Mouse (Mus musculus) intestine, postnatal 0 days (tissue): ENCODE data around the gene Tenm3. TPM values are rescaled to one million over a fixed set of nuclear protein-coding genes. Genes with fewer than 3 reads are reported as not detected.

Experiments
- ATAC-seq: fragments of 200-750 bp; cut with Nextera tagmentation; 2 replicates; pipeline ENCODE4 v1.8.0; 2017; ENCODE audit warnings: mild to moderate bottlenecking, moderate TSS enrichment, moderate library complexity
- H3K27ac ChIP-seq: fragments of 300-500 bp; sonication (generic); 2 replicates; pipeline ENCODE4 v1.5.1; 2014; ENCODE audit warnings: mild to moderate bottlenecking, low read depth, low read length, moderate library complexity
- H3K27me3 ChIP-seq: fragments of 300-500 bp; sonication (generic); replicated peaks from 2 replicates; pipeline ENCODE4 v1.6.1; 2014; ENCODE audit warnings: low read length, mixed read lengths; ENCODE audit not compliant: control insufficient read depth, insufficient read depth
- H3K36me3 ChIP-seq: fragments of 300-500 bp; sonication (generic); 2 replicates; pipeline ENCODE4 v1.6.1; 2014; ENCODE audit warnings: mild to moderate bottlenecking, moderate library complexity; ENCODE audit not compliant: control insufficient read depth, insufficient read depth
- H3K4me1 ChIP-seq: fragments of 300-500 bp; sonication (generic); replicated peaks from 2 replicates; pipeline ENCODE4 v1.6.1; 2014; ENCODE audit warnings: antibody characterized with exemption, low read length, mixed read lengths; ENCODE audit not compliant: control insufficient read depth, insufficient read depth
- H3K4me2 ChIP-seq: fragments of 300-500 bp; sonication (generic); replicated peaks from 2 replicates; pipeline ENCODE4 v1.6.1; 2014; ENCODE audit warnings: low read depth, mild to moderate bottlenecking, moderate library complexity
- H3K4me3 ChIP-seq: fragments of 300-500 bp; sonication (generic); 2 replicates; pipeline ENCODE4 v1.5.1; 2014; ENCODE audit warnings: low read depth, low read length
- H3K9ac ChIP-seq: fragments of 300-500 bp; sonication (generic); 2 replicates; pipeline ENCODE4 v1.6.1; 2014; ENCODE audit warnings: mild to moderate bottlenecking, low read depth, low read length
- H3K9me3 ChIP-seq: fragments of 300-500 bp; sonication (generic); 2 replicates; pipeline ENCODE4 v1.6.1; 2016; ENCODE audit warnings: mixed run types; ENCODE audit not compliant: control insufficient read depth
- CTCF ChIP-seq: sonication (generic); IDR thresholded peaks from 2 replicates; pipeline ENCODE4 v1.5.1; 2016; ENCODE audit warnings: low read depth, mild to moderate bottlenecking, control low read depth, antibody characterized with exemption, moderate library complexity
- WGBS: fragments of 180-500 bp; shearing (Covaris S2); extraction: QIAGEN DNeasy Blood & Tissue Kit; methylation state at CpG from one replicate; pipeline ENCODE4 v1.1.7; 2014; 5-methylcytosine and 5-hydroxymethylcytosine counted together
- polyA plus RNA-seq: library from polyadenylated mRNA; unstranded; fragments of >200 nt; fragmentation: Nextera tagmentation; extraction: Ambion mirVana; gene quantifications from 2 replicates; pipeline ENCODE4 v1.2.1, GENCODE M21; 2015

Gene Tenm3
- polyA plus RNA-seq, 1 experiment from 2014 or later, result 5.3 TPM

DNA sequence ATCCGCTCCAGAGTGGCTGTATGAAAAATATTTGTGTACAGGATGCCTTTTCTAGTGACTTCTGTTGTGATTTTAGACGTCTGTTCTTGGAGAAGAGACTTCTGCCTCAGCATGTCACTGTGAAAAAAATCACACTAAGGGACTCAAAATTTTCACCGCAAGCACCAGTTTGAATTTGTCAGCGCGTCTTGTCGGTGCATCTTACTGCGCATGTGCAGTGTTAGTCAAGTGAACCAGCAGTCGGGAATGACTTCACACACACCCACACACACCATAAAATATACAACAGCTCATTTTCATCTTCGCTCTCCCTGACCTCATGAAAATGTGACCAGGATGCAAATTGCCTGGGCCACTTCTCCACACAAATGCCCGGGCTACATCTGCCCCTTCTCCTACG lies 568.7 kb downstream of the Tenm3 start:
- Histone ChIP-seq H3K27ac (no peak overlapping the region), H3K4me3 (no peak overlapping the region), H3K4me2 (no peak overlapping the region), H3K36me3 (peaks cover 8% of the 10 kb centered on the region; the same call in 1 of the 2 replicates), H3K9ac (no peak overlapping the region), H3K27me3 (no peaks in the 10 kb centered on the region), H3K9me3 (no peaks in the 10 kb centered on the region), H3K4me1 (no peaks in the 10 kb centered on the region)
- TF ChIP-seq CTCF, result no peak
- WGBS, result 91% methylated on average over 11 of the region's 11 CpGs
- no peak for ATAC-seq

DNA sequence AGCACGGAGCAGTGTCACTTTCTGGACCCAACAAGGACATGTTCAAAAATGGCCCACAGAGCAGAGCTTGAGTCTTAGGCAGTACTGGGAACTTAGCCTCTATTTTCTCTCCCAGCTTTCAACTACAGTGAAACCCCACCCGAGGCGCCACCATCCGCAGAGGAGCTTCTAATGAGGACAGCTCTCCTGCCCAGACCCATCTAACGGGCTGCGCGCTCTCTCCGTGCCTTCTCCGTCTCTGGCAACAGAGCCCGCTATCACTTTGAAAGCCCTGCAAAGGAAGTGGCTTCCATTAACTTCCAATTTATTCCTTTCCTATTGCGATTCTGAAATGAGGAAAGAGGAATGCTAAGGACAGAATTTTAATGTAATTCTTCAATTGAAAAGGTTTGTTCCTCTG lies 569.2 kb downstream of the Tenm3 start:
- TF ChIP-seq CTCF, result no peak
- Histone ChIP-seq H3K27ac (no peak overlapping the region), H3K9ac (no peak overlapping the region), H3K4me2 (no peak overlapping the region), H3K27me3 (no peaks in the 10 kb centered on the region), H3K4me3 (no peak overlapping the region), H3K9me3 (no peaks in the 10 kb centered on the region), H3K36me3 (peaks cover 8% of the 10 kb centered on the region; the same call in 1 of the 2 replicates), H3K4me1 (no peaks in the 10 kb centered on the region)
- 93% methylated on average over 11 of the region's 11 CpGs for WGBS
- ATAC-seq, result no peak

DNA sequence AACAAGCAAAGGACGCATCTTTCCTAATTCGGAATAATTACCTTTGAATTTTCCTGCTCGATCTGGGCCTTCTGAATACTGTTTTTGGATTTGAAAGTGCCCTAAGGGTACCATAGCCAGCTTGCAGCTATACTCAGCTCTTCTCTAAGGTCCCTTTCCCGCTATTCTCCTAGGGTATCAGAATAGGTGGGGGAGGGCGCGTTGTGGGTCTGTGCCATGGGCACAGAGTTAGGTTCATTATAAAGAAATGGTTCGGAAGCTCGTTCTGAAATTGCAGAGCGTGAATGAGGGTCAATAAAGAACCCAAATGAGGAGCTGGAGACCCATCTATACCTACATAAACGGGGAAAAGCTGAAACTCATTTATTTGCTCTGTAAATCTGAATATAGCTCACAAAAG lies 575.1 kb downstream of the Tenm3 start:
- H3K27me3 ChIP-seq, result no peaks in the 10 kb centered on the region
- H3K4me1 ChIP-seq, result no peaks in the 10 kb centered on the region
- no peak for TF ChIP-seq CTCF
- 0 out of 2 replicates have a peak, but pooled peaks cover 5% of the 10 kb centered on the region for H3K36me3 ChIP-seq
- no peaks in the 10 kb centered on the region for H3K9me3 ChIP-seq
- 93% methylated on average over 10 of the region's 10 CpGs for WGBS
- no peak overlapping the region for H3K9ac ChIP-seq
- H3K27ac ChIP-seq, result no peak overlapping the region
- H3K4me2 ChIP-seq, result no peak overlapping the region
- no peak overlapping the region for H3K4me3 ChIP-seq
- ATAC-seq, result no peak

DNA sequence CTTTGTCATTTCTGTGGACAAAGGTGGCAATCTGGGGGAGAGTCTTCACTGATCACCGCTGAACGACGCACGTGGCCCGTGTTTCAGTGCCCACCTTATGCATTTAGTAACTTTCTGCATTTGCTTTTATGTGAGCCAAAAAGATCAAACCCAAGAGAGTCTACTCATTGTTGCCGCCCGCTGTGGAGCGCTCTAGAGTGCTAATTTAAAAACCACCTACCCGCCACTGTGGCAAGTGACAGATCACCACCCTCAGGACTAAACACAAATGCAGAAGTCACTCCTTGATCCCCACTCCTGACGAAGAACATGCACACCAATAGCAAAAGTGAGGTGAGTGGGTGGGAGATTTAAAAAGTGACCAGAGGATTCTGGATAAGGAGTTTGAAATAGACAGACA lies 583.5 kb downstream of the Tenm3 start:
- TF ChIP-seq CTCF, result no peak
- H3K9me3 ChIP-seq, result no peaks in the 10 kb centered on the region
- no peak overlapping the region for H3K27ac ChIP-seq
- no peak overlapping the region for H3K4me3 ChIP-seq
- no peaks in the 10 kb centered on the region for H3K27me3 ChIP-seq
- no peak overlapping the region for H3K9ac ChIP-seq
- WGBS, result 92% methylated on average over 10 of the region's 10 CpGs
- H3K36me3 ChIP-seq, result no peaks in the 10 kb centered on the region
- H3K4me2 ChIP-seq, result no peak overlapping the region
- no peaks in the 10 kb centered on the region for H3K4me1 ChIP-seq
- ATAC-seq, result no peak

DNA sequence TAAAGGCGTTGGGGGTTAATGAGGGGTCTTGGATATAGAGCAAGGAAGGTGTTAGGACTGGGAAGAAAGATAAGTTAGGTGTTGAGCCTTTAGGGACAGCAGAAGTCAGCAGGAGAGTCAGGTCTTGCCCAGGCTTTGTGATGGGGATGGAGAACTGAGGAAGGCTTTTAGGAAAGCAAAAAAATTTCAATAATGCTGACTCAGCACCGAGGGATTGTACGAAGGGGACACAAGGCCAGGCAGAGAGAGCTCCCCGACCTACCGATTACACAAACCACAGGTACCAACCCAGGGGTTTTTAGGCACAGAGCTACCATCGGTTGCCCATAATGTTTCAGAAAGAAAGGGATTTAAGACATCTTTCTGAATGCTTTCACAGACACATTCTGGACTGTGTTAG lies 583.9 kb downstream of the Tenm3 start:
- TF ChIP-seq CTCF, result no peak
- no peak for ATAC-seq
- WGBS, result 78% methylated on average over 6 of the region's 6 CpGs
- Histone ChIP-seq H3K4me1 (no peaks in the 10 kb centered on the region), H3K4me2 (no peak overlapping the region), H3K27me3 (no peaks in the 10 kb centered on the region), H3K4me3 (no peak overlapping the region), H3K36me3 (no peaks in the 10 kb centered on the region), H3K9ac (no peak overlapping the region), H3K27ac (no peak overlapping the region), H3K9me3 (no peaks in the 10 kb centered on the region)

DNA sequence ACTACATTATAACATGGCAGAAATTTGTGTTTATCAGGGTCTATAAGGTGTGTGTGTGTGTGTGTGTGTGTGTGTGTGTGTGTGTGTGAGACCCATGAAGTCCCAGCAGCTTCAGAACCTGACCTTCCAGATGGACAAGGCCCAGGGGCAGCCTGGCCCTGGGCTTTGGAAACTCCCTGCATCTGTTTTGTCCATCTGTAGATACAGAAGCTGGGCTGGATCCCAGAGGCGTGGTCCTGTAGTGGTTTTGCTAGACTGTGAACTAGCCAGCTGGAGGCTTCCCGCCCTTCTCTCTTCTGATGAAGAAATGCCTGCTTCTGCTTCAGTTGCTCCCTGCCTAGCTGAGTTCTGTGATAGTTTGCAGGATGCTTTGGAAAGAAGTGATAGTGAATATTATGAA lies 599.9 kb downstream of the Tenm3 start:
- Histone ChIP-seq H3K27ac (no peak overlapping the region), H3K9ac (no peak overlapping the region), H3K4me3 (no peak overlapping the region), H3K9me3 (no peaks in the 10 kb centered on the region), H3K36me3 (no peaks in the 10 kb centered on the region), H3K4me1 (no peaks in the 10 kb centered on the region), H3K4me2 (no peak overlapping the region), H3K27me3 (no peaks in the 10 kb centered on the region)
- TF ChIP-seq CTCF, result no peak
- ATAC-seq, result no peak
- WGBS, result 83% methylated on average over 2 of the region's 2 CpGs
